Mouse (Mus musculus): ENCODE measurements at regions not wholly inside any gene's neighbourhood (a gene's known extent, or its start where the extent isn't known, plus 50 kb on each side); places are given as distances from the start of the nearest gene placed in this dataset.

DNA sequence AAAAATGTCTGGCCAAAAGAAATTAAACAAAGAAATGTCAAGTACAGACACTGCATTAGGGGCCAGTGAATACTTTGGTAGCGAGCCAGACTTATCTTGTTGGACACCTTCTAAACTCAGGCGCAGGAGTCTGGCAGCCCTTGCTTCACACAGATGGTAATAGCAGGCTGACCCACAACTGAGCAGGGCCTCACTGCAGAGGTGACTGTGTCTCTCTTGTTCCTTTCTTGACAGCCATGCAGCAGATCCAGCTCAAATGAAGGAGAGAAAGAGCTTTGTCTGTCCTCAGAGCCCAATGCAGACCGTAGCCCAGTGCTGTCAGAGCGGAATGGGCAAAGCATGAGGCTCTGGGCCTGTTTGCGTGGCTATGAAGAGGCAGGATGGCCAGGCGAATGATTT, 83.9 kb upstream of the Vps8 start:
- no peak for TF ChIP-seq MAX (IDR thresholded peaks at IDR 0.05)
- TF ChIP-seq MYOD1 (IDR thresholded peaks at IDR 0.05; ENCODE audit: control insufficient read depth, insufficient read length, low read depth) = no peak
- TF ChIP-seq CTCF (IDR thresholded peaks at IDR 0.05; ENCODE audit: control insufficient read depth, insufficient read depth, insufficient read length) = no peak

Measured in C2C12 (cell line).